In the genomic region with DNA sequence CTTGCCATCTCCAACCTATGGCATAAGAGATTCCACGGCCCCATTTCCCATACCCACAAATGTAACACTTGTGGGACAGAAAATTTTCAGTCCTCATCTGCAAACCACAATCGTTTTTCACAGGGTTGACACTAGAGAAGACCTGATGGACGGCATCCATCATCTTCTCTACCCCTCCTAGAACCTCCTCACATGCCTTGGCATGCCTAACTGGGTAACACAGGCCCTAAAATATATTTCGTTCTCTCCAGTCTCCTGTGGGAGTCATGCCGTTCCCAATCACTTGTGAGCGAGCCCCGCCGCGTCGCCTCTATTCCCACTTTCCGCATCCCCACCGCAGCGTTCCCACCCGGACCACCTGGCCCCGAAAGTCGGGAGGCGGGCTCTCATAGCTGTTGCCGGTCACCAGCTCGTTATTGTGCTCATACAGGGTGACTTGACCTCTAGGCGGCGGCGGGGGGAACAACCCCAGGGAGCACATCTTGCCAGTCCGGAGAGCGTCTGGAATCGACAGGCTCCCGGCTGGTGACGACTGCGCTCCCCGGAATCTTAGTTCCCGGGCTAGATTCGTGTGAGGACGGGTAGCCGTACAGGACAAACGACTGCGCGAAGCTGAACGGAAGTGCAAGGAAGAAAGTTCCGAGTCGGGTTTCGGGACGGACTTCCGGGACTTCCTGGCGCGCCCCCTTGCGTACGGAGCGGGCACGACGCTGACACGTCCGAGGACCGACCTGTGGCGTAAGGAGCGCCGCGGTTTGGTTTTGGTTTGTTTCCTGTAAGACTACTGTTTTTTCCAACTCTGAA, we compare ENCODE assay signal across 8 mouse cellular contexts. TPM values are rescaled to one million over a fixed set of nuclear protein-coding genes. Genes with fewer than 3 reads are reported as not detected.
DNase-seq lines count a peak whose midpoint lies in the region; ATAC-seq and TF ChIP-seq lines count a peak whose summit lies in the region.

A gene (minus strand): TSS at position 634 of the 804 bp plus-strand sequence.

- intact Hi-C loops in heart, postnatal 36 days (cut with DNase I), result loop anchor here (2.0 kb wide), 1 partner anchor 26 kb away; no protein-coding TSS in a partner anchor

- ATAC-seq in G1E (ENCODE audit: extremely low read depth, insufficient number of reproducible peaks, low FRiP score, poor library complexity, severe bottlenecking), result peak; percentile 83
- peak; percentile 93 for ATAC-seq in forebrain, embryonic 16.5 days
- ATAC-seq in lung, embryonic 14.5 days (ENCODE audit: insufficient read depth), result peak; percentile 86

- peak within 1 kb of the TSS; percentile 84 for H3K4me2 ChIP-seq in forebrain, embryonic 16.5 days (ENCODE audit: low read length)
- H3K4me2 ChIP-seq in lung, embryonic 14.5 days, result peak within 1 kb of the TSS; percentile 86

- peaks cover 3% of the 10 kb centered on the region; the same call in 1 of the 2 replicates for H3K9me3 ChIP-seq in G1E (replicated peaks)
- no peaks in the 10 kb centered on the region for H3K9me3 ChIP-seq in forebrain, embryonic 16.5 days (ENCODE audit: control insufficient read depth, low read length)
- H3K9me3 ChIP-seq in lung, embryonic 14.5 days (ENCODE audit: low read depth, low read length), result no peaks in the 10 kb centered on the region

- peaks cover 35% of the 10 kb centered on the region for H3K36me3 ChIP-seq in G1E (replicated peaks)
- no peaks in the 10 kb centered on the region for H3K36me3 ChIP-seq in forebrain, embryonic 16.5 days (ENCODE audit: control insufficient read depth, insufficient read depth)
- H3K36me3 ChIP-seq in lung, embryonic 14.5 days (ENCODE audit: insufficient read depth), result peaks cover 21% of the 10 kb centered on the region
- H3K36me3 ChIP-seq in thymus, adult 2 months (ENCODE audit: control insufficient read depth, insufficient read depth, low read length), result peaks cover 7% of the 10 kb centered on the region

- peak within 1 kb of the TSS; percentile 58 for H3K9ac ChIP-seq in forebrain, embryonic 16.5 days (replicated peaks; ENCODE audit: low read depth, low read length)
- H3K9ac ChIP-seq in lung, embryonic 14.5 days, result peak within 1 kb of the TSS; percentile 62

- DNase-seq in G1E (ENCODE audit: low spot score), result peak; percentile 88
- DNase-seq in cerebellum, adult 18-20 months, result peak; percentile 94 to 96
- peak; percentile 95 to 97 for DNase-seq in heart, postnatal 36 days
- DNase-seq in layer of hippocampus, adult 2 months (ENCODE audit: low spot score in 2 of 2), result peak; percentile 92 to 96
- peak; percentile 99 for DNase-seq in lung, embryonic 14.5 days
- peak; percentile 95 for DNase-seq in thymus, adult 2 months

- H3K4me1 ChIP-seq in G1E (ENCODE audit: insufficient read depth, low read depth, low read length), result peaks cover 23% of the 10 kb centered on the region
- peaks cover 16% of the 10 kb centered on the region for H3K4me1 ChIP-seq in forebrain, embryonic 16.5 days (replicated peaks; ENCODE audit: control insufficient read depth, insufficient read depth, low read length)
- 0 out of 2 replicates have a peak, but pooled peaks cover 5% of the 10 kb centered on the region for H3K4me1 ChIP-seq in lung, embryonic 14.5 days (ENCODE audit: insufficient read depth)
- H3K4me1 ChIP-seq in olfactory bulb, adult 2 months (ENCODE audit: control insufficient read depth, insufficient read depth, low read length), result peaks cover 4% of the 10 kb centered on the region; the same call in 1 of the 2 replicates
- H3K4me1 ChIP-seq in thymus, adult 2 months (replicated peaks; ENCODE audit: control insufficient read depth, insufficient read depth, low read length), result peaks cover 12% of the 10 kb centered on the region

- H3K4me3 ChIP-seq in G1E (ENCODE audit: low read depth, low read length), result peak within 1 kb of the TSS; percentile 86
- H3K4me3 ChIP-seq in forebrain, embryonic 16.5 days (replicated peaks; ENCODE audit: low read length), result peak within 1 kb of the TSS; percentile 54
- peak within 1 kb of the TSS; percentile 72 for H3K4me3 ChIP-seq in layer of hippocampus, adult 2 months
- H3K4me3 ChIP-seq in lung, embryonic 14.5 days (ENCODE audit: low read depth, low read length), result peak within 1 kb of the TSS; percentile 57
- H3K4me3 ChIP-seq in olfactory bulb, adult 2 months (ENCODE audit: insufficient read depth, low read depth, low read length), result peak within 1 kb of the TSS; percentile 74
- H3K4me3 ChIP-seq in thymus, adult 2 months (ENCODE audit: control insufficient read depth, insufficient read depth, low read length), result peak within 1 kb of the TSS; percentile 80

- H3K27me3 ChIP-seq in G1E (ENCODE audit: insufficient read depth, low read length), result peaks cover 10% of the 10 kb centered on the region
- no peaks in the 10 kb centered on the region for H3K27me3 ChIP-seq in forebrain, embryonic 16.5 days (replicated peaks; ENCODE audit: control insufficient read depth, insufficient read depth, low read length)
- H3K27me3 ChIP-seq in lung, embryonic 14.5 days (ENCODE audit: insufficient read depth, low read length), result no peaks in the 10 kb centered on the region
- H3K27me3 ChIP-seq in thymus, adult 2 months (ENCODE audit: control insufficient read depth, insufficient read depth, low read length), result peaks cover 4% of the 10 kb centered on the region; the same call in 1 of the 2 replicates

- under 1% methylated on average over 56 of the region's 56 CpGs for WGBS in forebrain, embryonic 16.5 days
- WGBS in lung, embryonic 14.5 days, result under 1% methylated on average over 56 of the region's 56 CpGs
- under 1% methylated on average over 56 of the region's 56 CpGs for WGBS in olfactory bulb, adult 2 months
- under 1% methylated on average over 56 of the region's 56 CpGs for WGBS in thymus, adult 2 months

- peak; percentile 85 for TF ChIP-seq CTCF in G1E (IDR thresholded peaks at IDR 0.05; ENCODE audit: low read depth, low read length)
- peak; percentile 94 for TF ChIP-seq CTCF in layer of hippocampus, adult 2 months (conservative IDR thresholded peaks at IDR 0.05)
- peak; percentile 92 for TF ChIP-seq CTCF in lung, embryonic 14.5 days (IDR thresholded peaks at IDR 0.05; ENCODE audit: low read depth)
- peak; percentile 78 for TF ChIP-seq CTCF in olfactory bulb, adult 2 months (IDR thresholded peaks at IDR 0.05; ENCODE audit: insufficient read depth, low read depth, low read length)
- TF ChIP-seq CTCF in thymus, adult 2 months (IDR thresholded peaks at IDR 0.05; ENCODE audit: borderline replicate concordance, control insufficient read depth, extremely low read depth, insufficient read depth, low read length, poor library complexity), result peak; percentile 92

- H3K27ac ChIP-seq in forebrain, embryonic 16.5 days (ENCODE audit: low read length), result peak within 1 kb of the TSS; percentile 46
- H3K27ac ChIP-seq in layer of hippocampus, adult 2 months, result peak within 1 kb of the TSS; percentile 89
- H3K27ac ChIP-seq in lung, embryonic 14.5 days (ENCODE audit: low read depth), result peak within 1 kb of the TSS; percentile 66; the same call in 1 of the 2 replicates
- no peak within 1 kb of the TSS for H3K27ac ChIP-seq in olfactory bulb, adult 2 months (ENCODE audit: insufficient read depth, low read depth, low read length)
- H3K27ac ChIP-seq in thymus, adult 2 months (ENCODE audit: control insufficient read depth, insufficient read depth, low read length), result no peak within 1 kb of the TSS

- peak; percentile 53 for TF ChIP-seq POLR2A in olfactory bulb, adult 2 months (IDR thresholded peaks at IDR 0.05; ENCODE audit: insufficient read depth, low read depth, low read length)
- peak; percentile 48; the same call in 1 of the 2 replicates for TF ChIP-seq POLR2A in thymus, adult 2 months (IDR thresholded peaks at IDR 0.05; ENCODE audit: control insufficient read depth, extremely low read depth, insufficient read depth, low read length, poor library complexity)

RNA-seq across cellular contexts. Expression of the gene that starts here (rescaled TPM):
- total RNA-seq in G1E (2014; fragmentation: Nextera tagmentation) (187 and 217 TPM in 2 replicates), G1E (2017) (110 and 126 TPM in 2 replicates)
- 199 and 288 TPM in 2 replicates for polyA plus RNA-seq in G1E (2012)
- 42.0 and 44.7 TPM in 2 replicates for polyA plus RNA-seq in forebrain, embryonic 16.5 days (2015; fragmentation: Nextera tagmentation; extraction: Ambion mirVana)
- 10 to 100 TPM; 12.5 to 12.8 TPM for total RNA-seq in heart, postnatal 36 days (2021)
- total RNA-seq in layer of hippocampus, adult 2 months (2021), result 10 to 100 TPM; 24.5 to 26.5 TPM
- 99.1 and 103 TPM in 2 replicates for polyA plus RNA-seq in lung, embryonic 14.5 days (2014; fragmentation: Nextera tagmentation; extraction: Ambion mirVana)
- polyA plus RNA-seq in olfactory bulb, adult 2 months (2012; ENCODE audit: insufficient read depth, insufficient read length, low replicate concordance, missing spikeins), result not detected in 2 replicates
- 106 and 107 TPM in 2 replicates for polyA plus RNA-seq in thymus, adult 2 months (2012; rRNA removed)

Comparison
In these comparisons a context has a peak if more than half of its experiments do, and no peak if none do; other contexts are left out.
1. RNA of the gene that starts here (total RNA-seq): 110 to 217 TPM in G1E; 24.5 to 26.5 TPM in layer of hippocampus, adult 2 months and 12.5 to 12.8 TPM in heart, postnatal 36 days; every median in the first group is over 4 times any median in the second.
2. H3K27ac ChIP-seq: peak in forebrain, embryonic 16.5 days (single experiment), layer of hippocampus, adult 2 months (single experiment) and lung, embryonic 14.5 days (single experiment); none in olfactory bulb, adult 2 months (single experiment) and thymus, adult 2 months (single experiment).
3. Peak in every context shown above with its lines, with median percentiles within 50 percentile points of each other: ATAC-seq, DNase-seq, H3K4me3 ChIP-seq and CTCF ChIP-seq.